Mouse (Mus musculus) cortical plate, adult 2 months (tissue): ENCODE data around the gene Hsdl2.

Experiments
- CTCF ChIP-seq: fragments of 200-500 bp; IDR thresholded peaks from 2 replicates; pipeline ENCODE4 v1.5.1; 2011; ENCODE audit warnings: mild to moderate bottlenecking, control low read depth, low read length; ENCODE audit not compliant: insufficient read depth; ENCODE audit errors: extremely low read depth
- POLR2A ChIP-seq: fragments of 200-500 bp; IDR thresholded peaks from 2 replicates; pipeline ENCODE4 v1.6.1; 2011; ENCODE audit warnings: mild to moderate bottlenecking, low read length, control low read depth; ENCODE audit not compliant: insufficient read depth; ENCODE audit errors: extremely low read depth

DNA sequence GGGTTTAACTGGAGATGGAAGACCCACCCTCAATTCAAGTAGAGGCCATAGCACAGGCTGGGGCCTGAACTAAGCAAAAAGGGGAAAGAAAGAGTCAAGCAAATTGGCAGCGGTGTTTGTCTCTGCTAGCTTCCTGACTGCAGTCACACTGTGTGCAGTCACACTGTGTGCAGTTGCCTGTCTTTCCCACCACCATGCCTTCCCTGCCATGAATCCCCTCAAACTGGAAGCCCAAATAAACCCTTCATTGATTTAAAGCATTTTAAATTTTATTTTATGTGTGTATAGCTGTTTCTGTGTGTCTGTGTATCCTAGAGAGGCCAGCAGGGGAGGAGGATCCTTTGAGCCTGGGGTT is 6.5 kb downstream of the Hsdl2 start:
- TF ChIP-seq CTCF: no peak
- TF ChIP-seq POLR2A: no peak
